In genomic region chr2:103745481-103745880, GRCm38 (mm10) we compare ENCODE assay signal across 19 mouse cellular contexts. TPM values are rescaled to one million over a fixed set of nuclear protein-coding genes. Genes with fewer than 3 reads are reported as not detected.
A peak's percentile ranks its signal among the peaks of the same experiment; 100 is the strongest.
DNase-seq lines count a peak whose midpoint lies in the region; ATAC-seq and TF ChIP-seq lines count a peak whose summit lies in the region.
"Had no signal": no experiment of that assay in that cellular context is flagged by ENCODE, and none has a peak within 500 bp of the region (broad histone marks: within the 10 kb centered on the region; RNA-seq: fewer than 3 reads in every experiment).

No protein-coding gene starts in this region.

- peaks cover 2% of the 10 kb centered on the region; the same call in 1 of the 2 replicates for H3K79me2 ChIP-seq in liver, adult 2 months (ENCODE audit: control insufficient read depth, insufficient read depth, low read length)

- H3K9me3 ChIP-seq in heart, embryonic 10.5 days = no peaks in the 10 kb centered on the region
- H3K9me3 ChIP-seq in heart, embryonic 12.5 days (replicated peaks) = no peaks in the 10 kb centered on the region
- H3K9me3 ChIP-seq in liver, postnatal 0 days (ENCODE audit: low read length) = no peaks in the 10 kb centered on the region
- H3K9me3 ChIP-seq: embryonic facial prominence, embryonic 13.5 days; forebrain, embryonic 10.5 days; liver, embryonic 12.5 days; neural tube, embryonic 13.5 days had no signal

- H3K4me1 ChIP-seq in cerebellum, adult 2 months (ENCODE audit: control insufficient read depth, insufficient read depth, low read length) = no peaks in the 10 kb centered on the region
- no peaks in the 10 kb centered on the region for H3K4me1 ChIP-seq in heart, embryonic 10.5 days
- H3K4me1 ChIP-seq in heart, embryonic 12.5 days (replicated peaks) = no peaks in the 10 kb centered on the region
- H3K4me1 ChIP-seq in liver, adult 2 months (ENCODE audit: control insufficient read depth, insufficient read depth, low read length) = peaks cover 2% of the 10 kb centered on the region; the same call in 1 of the 2 replicates
- no peaks in the 10 kb centered on the region for H3K4me1 ChIP-seq in liver, postnatal 0 days (ENCODE audit: insufficient read depth)
- H3K4me1 ChIP-seq: embryonic facial prominence, embryonic 13.5 days; forebrain, embryonic 10.5 days; neural tube, embryonic 13.5 days had no signal

- H3K27me3 ChIP-seq in cerebellum, adult 2 months (ENCODE audit: control insufficient read depth, insufficient read depth, low read length) = no peaks in the 10 kb centered on the region
- no peaks in the 10 kb centered on the region for H3K27me3 ChIP-seq in heart, embryonic 10.5 days (ENCODE audit: insufficient read depth, poor library complexity, severe bottlenecking)
- no peaks in the 10 kb centered on the region for H3K27me3 ChIP-seq in heart, embryonic 12.5 days (replicated peaks)
- H3K27me3 ChIP-seq in liver, adult 2 months (ENCODE audit: control insufficient read depth, insufficient read depth, low read length) = no peaks in the 10 kb centered on the region
- no peaks in the 10 kb centered on the region for H3K27me3 ChIP-seq in liver, postnatal 0 days (ENCODE audit: insufficient read depth, low read length)
- H3K27me3 ChIP-seq: CH12.LX; embryonic facial prominence, embryonic 13.5 days; liver, embryonic 12.5 days; neural tube, embryonic 13.5 days; Patski had no signal

- WGBS in cerebellum, adult 2 months = 57% methylated on average over 5 of the region's 5 CpGs
- WGBS in heart, embryonic 10.5 days = 88% methylated on average over 5 of the region's 5 CpGs
- WGBS in heart, embryonic 12.5 days = 84% methylated on average over 5 of the region's 5 CpGs
- 79% methylated on average over 5 of the region's 5 CpGs for WGBS in liver, adult 2 months
- WGBS in liver, postnatal 0 days (ENCODE audit: insufficient replicate concordance) = 79% methylated on average over 5 of the region's 5 CpGs

- DNase-seq in cerebellum, adult 2 months = peak; percentile 11 to 16
- DNase-seq in cerebellum, adult 9-11 months = no peak
- DNase-seq in heart, embryonic 10.5 days (ENCODE audit: low spot score) = peak; percentile 65
- DNase-seq in liver, adult 2 months (ENCODE audit: extremely low read depth, low read depth, low spot score) = peak; percentile 34
- no peak for DNase-seq in liver, postnatal 0 days
- peak; percentile 16 for DNase-seq in skeletal muscle tissue, adult 2 months (ENCODE audit: low read depth, low spot score)
- DNase-seq in spleen, postnatal 36 days (ENCODE audit: low spot score in 2 of 2) = no peak
- DNase-seq: cerebellum, adult 8-10 months; kidney, adult 11 months; lung, postnatal 10 days; thymus, adult 2 months had no signal

- no peak for ATAC-seq in heart, embryonic 12.5 days (ENCODE audit: insufficient number of reproducible peaks, low FRiP score)
- no peak for ATAC-seq in liver, postnatal 0 days
- ATAC-seq: liver, embryonic 12.5 days; Patski had no signal

- H3K4me3 ChIP-seq in cerebellum, adult 2 months (replicated peaks; ENCODE audit: insufficient read depth, low read depth, low read length) = no peak overlapping the region
- H3K4me3 ChIP-seq in heart, embryonic 10.5 days = no peak overlapping the region
- no peak overlapping the region for H3K4me3 ChIP-seq in heart, embryonic 12.5 days
- no peak overlapping the region for H3K4me3 ChIP-seq in liver, adult 2 months (ENCODE audit: insufficient read depth, low read depth, low read length)
- no peak overlapping the region for H3K4me3 ChIP-seq in liver, postnatal 0 days (ENCODE audit: low read depth, low read length)
- H3K4me3 ChIP-seq: embryonic facial prominence, embryonic 13.5 days; forebrain, embryonic 10.5 days; liver, embryonic 12.5 days; neural tube, embryonic 13.5 days had no signal

- peaks cover 65% of the 10 kb centered on the region for H3K36me3 ChIP-seq in heart, embryonic 10.5 days
- H3K36me3 ChIP-seq in heart, embryonic 12.5 days = peaks cover 73% of the 10 kb centered on the region
- peaks cover 24% of the 10 kb centered on the region for H3K36me3 ChIP-seq in liver, adult 2 months (ENCODE audit: control insufficient read depth, insufficient read depth, low read length)
- H3K36me3 ChIP-seq in liver, postnatal 0 days (replicated peaks; ENCODE audit: insufficient read depth, low read length) = peaks cover 35% of the 10 kb centered on the region

- no peak overlapping the region for H3K4me2 ChIP-seq in heart, embryonic 12.5 days
- H3K4me2 ChIP-seq in liver, postnatal 0 days (ENCODE audit: low read depth, low read length) = no peak overlapping the region
- H3K4me2 ChIP-seq: embryonic facial prominence, embryonic 13.5 days; hindbrain, embryonic 14.5 days; liver, embryonic 12.5 days; neural tube, embryonic 13.5 days had no signal

- no peak for TF ChIP-seq EP300 in liver, postnatal 0 days (IDR thresholded peaks at IDR 0.05; ENCODE audit: low read depth)

- no peak overlapping the region for H3K9ac ChIP-seq in heart, embryonic 12.5 days
- H3K9ac ChIP-seq in liver, adult 2 months (ENCODE audit: low read depth, low read length) = no peak overlapping the region
- no peak overlapping the region for H3K9ac ChIP-seq in liver, postnatal 0 days (replicated peaks)
- H3K9ac ChIP-seq: embryonic facial prominence, embryonic 13.5 days; hindbrain, embryonic 14.5 days; liver, embryonic 12.5 days; neural tube, embryonic 13.5 days had no signal

- no peak for TF ChIP-seq POLR2A in cerebellum, adult 2 months (IDR thresholded peaks at IDR 0.05; ENCODE audit: borderline replicate concordance, insufficient read depth, low read length)
- TF ChIP-seq POLR2A in liver, adult 2 months (IDR thresholded peaks at IDR 0.05; ENCODE audit: extremely low read depth, insufficient read depth, low read length) = no peak

- no peak overlapping the region for H3K27ac ChIP-seq in cerebellum, adult 2 months (ENCODE audit: insufficient read depth, low read length)
- no peak overlapping the region for H3K27ac ChIP-seq in heart, embryonic 10.5 days
- no peak overlapping the region for H3K27ac ChIP-seq in heart, embryonic 12.5 days (ENCODE audit: poor library complexity, severe bottlenecking)
- H3K27ac ChIP-seq in liver, adult 2 months (replicated peaks; ENCODE audit: insufficient read depth, low read depth, low read length) = no peak overlapping the region
- no peak overlapping the region for H3K27ac ChIP-seq in liver, postnatal 0 days (ENCODE audit: low read depth)
- H3K27ac ChIP-seq: embryonic facial prominence, embryonic 13.5 days; forebrain, embryonic 10.5 days; hindbrain, embryonic 14.5 days; liver, embryonic 12.5 days; neural tube, embryonic 13.5 days had no signal

- no peak for TF ChIP-seq CTCF in cerebellum, adult 2 months (IDR thresholded peaks at IDR 0.05; ENCODE audit: borderline replicate concordance, insufficient read depth, low read depth, low read length)
- TF ChIP-seq CTCF in liver, adult 2 months (IDR thresholded peaks at IDR 0.05; ENCODE audit: low read depth, low read length) = no peak
- no peak for TF ChIP-seq CTCF in liver, postnatal 0 days (IDR thresholded peaks at IDR 0.05; ENCODE audit: low read depth)

RNA-seq across cellular contexts. Expression of gene Nat10, which starts 15.6 kb away (rescaled TPM):
- 41.4 and 46.1 TPM in 2 replicates for polyA plus RNA-seq in cerebellum, adult 2 months (2012; rRNA removed)
- 26.6 and 32.2 TPM in 2 replicates for polyA plus RNA-seq in heart, embryonic 10.5 days (2016; fragmentation: Nextera tagmentation; extraction: Ambion mirVana)
- polyA plus RNA-seq in heart, embryonic 12.5 days (2016; fragmentation: Nextera tagmentation; extraction: Ambion mirVana) = 17.2 and 19.1 TPM in 2 replicates
- 8.8 and 8.9 TPM in 2 replicates for total RNA-seq in liver, adult 2 months (2014; rRNA removed)
- polyA plus RNA-seq in liver, adult 2 months (2012; rRNA removed) = 16.3 and 28.7 TPM in 2 replicates
- polyA plus RNA-seq in liver, postnatal 0 days (2015; fragmentation: Nextera tagmentation; extraction: Ambion mirVana) = 5.5 and 5.7 TPM in 2 replicates

RNA-seq across cellular contexts. Expression of gene Caprin1, which starts 52.0 kb away (rescaled TPM):
- 144 and 151 TPM in 2 replicates for polyA plus RNA-seq in cerebellum, adult 2 months (2012; rRNA removed)
- 325 and 347 TPM in 2 replicates for polyA plus RNA-seq in heart, embryonic 10.5 days (2016; fragmentation: Nextera tagmentation; extraction: Ambion mirVana)
- 293 and 312 TPM in 2 replicates for polyA plus RNA-seq in heart, embryonic 12.5 days (2016; fragmentation: Nextera tagmentation; extraction: Ambion mirVana)
- total RNA-seq in liver, adult 2 months (2014; rRNA removed) = 170 and 201 TPM in 2 replicates
- 90.7 and 97.3 TPM in 2 replicates for polyA plus RNA-seq in liver, adult 2 months (2012; rRNA removed)
- polyA plus RNA-seq in liver, postnatal 0 days (2015; fragmentation: Nextera tagmentation; extraction: Ambion mirVana) = 61.9 and 69.2 TPM in 2 replicates

Comparison
In these comparisons a context has a peak if more than half of its experiments do, and no peak if none do; other contexts are left out.
1. DNase-seq: peak in cerebellum, adult 2 months (2 of 2), heart, embryonic 10.5 days (single experiment), liver, adult 2 months (single experiment) and skeletal muscle tissue, adult 2 months (single experiment); none in cerebellum, adult 9-11 months (single experiment), liver, postnatal 0 days (single experiment) and spleen, postnatal 36 days (0 of 2).